Mouse (Mus musculus) hindbrain, embryonic 16.5 days (tissue): Measurements from ENCODE around the gene Apobec1. TPM values are rescaled to one million over a fixed set of nuclear protein-coding genes. Genes with fewer than 3 reads are reported as not detected.
A peak's percentile ranks its signal among the peaks of the same experiment; 100 is the strongest.
"Not testable (repeated sequence)": the region's sequence is repeated elsewhere in the genome, so short reads cannot be mapped to it uniquely, and the experiment has no call there.

Experiments
- ATAC-seq: fragments of 200-750 bp; cut with Nextera tagmentation; 2 replicates; pipeline ENCODE4 v1.8.0; 2017; ENCODE audit warnings: moderate TSS enrichment, moderate library complexity
- H3K27ac ChIP-seq: fragments of 300-500 bp; sonication (generic); 2 replicates; pipeline ENCODE4 v1.5.1; 2014; ENCODE audit warnings: low read depth, mild to moderate bottlenecking, control low read depth, low read length, moderate library complexity
- H3K27me3 ChIP-seq: fragments of 300-500 bp; sonication (generic); replicated peaks from 2 replicates; pipeline ENCODE4 v1.6.1; 2014; ENCODE audit warnings: low read length; ENCODE audit not compliant: control insufficient read depth, insufficient read depth
- H3K36me3 ChIP-seq: fragments of 300-500 bp; sonication (generic); 2 replicates; pipeline ENCODE4 v1.6.1; 2014; ENCODE audit warnings: mild to moderate bottlenecking, low read length, moderate library complexity, mixed read lengths; ENCODE audit not compliant: control insufficient read depth, insufficient read depth
- H3K4me1 ChIP-seq: fragments of 300-500 bp; sonication (generic); 2 replicates; pipeline ENCODE4 v1.6.1; 2014; ENCODE audit warnings: low read depth, low read length; ENCODE audit not compliant: control insufficient read depth, insufficient read depth
- H3K4me2 ChIP-seq: fragments of 300-500 bp; sonication (generic); 2 replicates; pipeline ENCODE4 v1.6.1; 2014; ENCODE audit warnings: mild to moderate bottlenecking, low read length, control low read depth, moderate library complexity
- H3K4me3 ChIP-seq: fragments of 300-500 bp; sonication (generic); 2 replicates; pipeline ENCODE4 v1.5.1; 2014; ENCODE audit warnings: mild to moderate bottlenecking, low read length, control low read depth, moderate library complexity
- H3K9ac ChIP-seq: fragments of 300-500 bp; sonication (generic); 2 replicates; pipeline ENCODE4 v1.6.1; 2014; ENCODE audit warnings: low read depth, mild to moderate bottlenecking, control low read depth, low read length, moderate library complexity
- H3K9me3 ChIP-seq: fragments of 300-500 bp; sonication (generic); 2 replicates; pipeline ENCODE4 v1.6.1; 2014; ENCODE audit warnings: mild to moderate bottlenecking, low read length, moderate library complexity; ENCODE audit not compliant: control insufficient read depth
- WGBS: fragments of 180-500 bp; shearing (Covaris S2); extraction: QIAGEN DNeasy Blood & Tissue Kit; methylation state at CpG from one replicate; pipeline ENCODE4 v1.1.7; 2014; 5-methylcytosine and 5-hydroxymethylcytosine counted together
- polyA plus RNA-seq: library from polyadenylated mRNA; unstranded; fragments of >200 nt; fragmentation: Nextera tagmentation; extraction: Ambion mirVana; gene quantifications from 2 replicates; pipeline ENCODE4 v1.2.1, GENCODE M21; 2015

Gene Apobec1
- 1.3 and 2.8 TPM in 2 replicates for polyA plus RNA-seq

DNA sequence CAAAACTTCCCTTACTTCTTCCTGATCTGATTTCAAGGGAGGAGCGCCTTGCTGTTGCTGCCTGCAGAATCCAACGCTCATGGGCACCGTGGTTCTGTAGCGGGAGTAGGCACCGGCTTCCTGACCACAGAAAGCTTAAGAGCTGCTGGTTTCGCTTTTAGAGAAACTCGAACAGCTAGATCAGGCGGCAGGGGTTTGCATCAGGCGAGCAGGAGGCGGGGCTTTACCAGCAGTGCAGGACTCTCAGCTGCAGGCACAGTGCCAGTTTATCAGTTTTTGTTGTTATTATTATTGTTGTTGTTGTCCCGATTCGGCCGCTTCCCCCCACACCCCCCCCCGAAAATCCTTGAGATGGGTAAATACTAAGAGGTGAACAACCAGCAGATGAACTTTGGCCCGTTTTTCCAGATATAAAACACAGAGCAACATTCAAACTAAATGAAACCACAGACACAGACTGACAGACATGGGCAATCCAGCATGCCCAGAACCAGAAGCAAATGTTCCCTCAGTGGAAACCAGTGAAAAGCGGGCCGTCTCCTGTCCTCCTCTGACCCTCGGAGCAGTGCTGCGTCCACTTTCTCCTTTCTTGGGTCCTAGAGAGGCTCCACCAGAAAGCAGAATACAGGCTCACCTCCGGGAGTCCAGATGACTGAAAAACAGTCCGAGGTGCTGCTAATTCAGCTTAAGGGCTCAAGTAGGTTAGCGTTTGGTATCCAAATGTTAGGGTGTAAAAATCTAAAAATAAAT, at the start of gene Apobec1:
Apobec1 (minus strand) TSS at position 203 of the 750 bp plus-strand sequence.
- ATAC-seq: peak; percentile 82
- Histone ChIP-seq H3K4me1 (peaks cover 5% of the 10 kb centered on the region), H3K27me3 (no peaks in the 10 kb centered on the region), H3K36me3 (no peaks in the 10 kb centered on the region), H3K9ac (peak within 1 kb of the TSS; percentile 56), H3K4me2 (peak within 1 kb of the TSS; percentile 71), H3K27ac (peak within 1 kb of the TSS; percentile 56; the same call in 1 of the 2 replicates), H3K4me3 (peak within 1 kb of the TSS; percentile 43), H3K9me3 (no peaks in the 10 kb centered on the region)
- WGBS: 7% methylated on average over 22 of the region's 22 CpGs

GRCm38 (mm10) chr6:122650398-122650980, 48.2 kb upstream of the Apobec1 start:
- Histone ChIP-seq H3K4me2 (no peak overlapping the region), H3K36me3 (no peaks in the 10 kb centered on the region), H3K4me3 (no peak overlapping the region), H3K9ac (no peak overlapping the region), H3K27ac (no peak overlapping the region), H3K9me3 (no peaks in the 10 kb centered on the region), H3K27me3 (no peaks in the 10 kb centered on the region), H3K4me1 (no peaks in the 10 kb centered on the region)
- ATAC-seq: no peak
- 76% methylated on average over 5 of the region's 5 CpGs for WGBS

GRCm38 (mm10) chr6:122649903-122650302, 47.7 kb upstream of the Apobec1 start:
- no peaks in the 10 kb centered on the region for H3K27me3 ChIP-seq

DNA sequence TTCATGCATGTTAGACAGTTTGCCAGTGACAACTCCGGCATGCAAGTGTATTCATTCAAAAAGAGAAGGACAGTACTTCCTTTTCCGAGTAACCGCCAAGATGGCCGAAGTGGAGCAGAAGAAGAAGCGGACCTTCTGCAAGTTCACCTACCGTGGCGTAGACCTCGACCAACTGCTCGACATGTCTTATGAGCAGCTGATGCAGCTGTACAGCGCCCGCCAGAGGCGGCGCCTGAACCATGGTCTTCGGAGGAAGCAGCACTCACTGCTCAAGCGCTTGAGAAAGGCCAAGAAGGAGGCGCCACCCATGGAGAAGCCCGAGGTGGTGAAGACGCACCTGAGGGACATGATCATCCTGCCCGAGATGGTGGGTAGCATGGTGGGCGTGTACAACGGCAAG, 42.0 kb upstream of the Apobec1 start:
- not testable (repeated sequence) for H3K9ac ChIP-seq, H3K4me3 ChIP-seq, H3K4me1 ChIP-seq, H3K36me3 ChIP-seq, H3K27me3 ChIP-seq, ATAC-seq, H3K27ac ChIP-seq, H3K9me3 ChIP-seq, H3K4me2 ChIP-seq
- 98% methylated on average over 18 of the region's 21 CpGs for whole genome bisulfite sequencing

More at GRCm38 (mm10) chr6:122649903-122650302, 47.7 kb upstream of the Apobec1 start:
- Histone ChIP-seq H3K4me1 (no peaks in the 10 kb centered on the region), H3K4me3 (no peak overlapping the region), H3K27ac (no peak overlapping the region), H3K9me3 (no peaks in the 10 kb centered on the region), H3K9ac (no peak overlapping the region), H3K36me3 (no peaks in the 10 kb centered on the region), H3K4me2 (no peak overlapping the region)
- no peak for ATAC-seq
- 83% methylated on average over 3 of the region's 3 CpGs for WGBS

DNA sequence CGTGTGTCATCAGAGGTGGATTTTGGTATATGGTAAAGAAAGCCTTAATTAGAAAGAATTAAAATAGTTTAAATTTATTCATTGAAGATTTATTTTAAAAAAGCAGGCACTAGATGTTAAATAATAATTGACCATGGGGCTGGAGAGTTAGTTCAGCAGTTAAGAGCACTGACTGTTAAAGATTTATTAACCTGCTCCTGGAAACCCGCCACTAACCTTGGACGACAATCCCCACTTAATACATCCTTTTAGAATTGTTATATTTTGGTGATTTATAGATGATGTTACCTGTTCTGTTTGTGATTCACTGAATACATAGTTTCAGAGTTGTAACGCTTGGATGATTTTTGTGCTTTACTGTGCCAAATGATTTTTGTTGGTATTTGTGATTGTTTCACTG, 35.3 kb upstream of the Apobec1 start:
- H3K4me3 ChIP-seq, H3K9ac ChIP-seq, H3K4me1 ChIP-seq, H3K36me3 ChIP-seq, H3K4me2 ChIP-seq, H3K9me3 ChIP-seq, H3K27me3 ChIP-seq, ATAC-seq, H3K27ac ChIP-seq: not testable (repeated sequence)
- WGBS: 91% methylated on average over 4 of the region's 4 CpGs

DNA sequence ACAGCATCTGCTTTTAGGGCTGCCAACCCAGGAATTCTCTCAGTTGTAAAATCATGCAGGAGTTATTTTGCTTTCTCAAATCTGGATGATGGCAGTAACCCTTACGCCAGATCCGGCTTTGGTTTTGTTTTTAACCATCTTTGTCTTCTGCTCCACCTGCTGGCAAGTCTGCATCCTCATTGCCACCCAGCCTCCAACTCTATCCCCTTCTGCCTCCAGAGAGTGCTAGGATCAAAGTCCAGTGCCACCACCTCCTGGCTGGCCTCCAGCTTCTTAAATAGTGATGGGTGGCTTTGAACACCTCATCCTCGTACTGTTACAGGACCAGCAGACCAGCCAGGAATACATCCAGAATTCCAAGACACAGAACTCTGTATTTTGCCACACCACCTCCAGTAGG, 34.4 kb upstream of the Apobec1 start:
- Histone ChIP-seq H3K36me3 (no peaks in the 10 kb centered on the region), H3K9me3 (no peaks in the 10 kb centered on the region), H3K27me3 (no peaks in the 10 kb centered on the region), H3K9ac (no peak overlapping the region), H3K4me1 (no peaks in the 10 kb centered on the region), H3K4me2 (no peak overlapping the region), H3K27ac (no peak overlapping the region), H3K4me3 (no peak overlapping the region)
- WGBS: 86% methylated on average over 3 of the region's 3 CpGs
- ATAC-seq: no peak

GRCm38 (mm10) chr6:122635315-122635714, 33.1 kb upstream of the Apobec1 start:
- no peaks in the 10 kb centered on the region for H3K36me3 ChIP-seq
- no peaks in the 10 kb centered on the region for H3K9me3 ChIP-seq

DNA sequence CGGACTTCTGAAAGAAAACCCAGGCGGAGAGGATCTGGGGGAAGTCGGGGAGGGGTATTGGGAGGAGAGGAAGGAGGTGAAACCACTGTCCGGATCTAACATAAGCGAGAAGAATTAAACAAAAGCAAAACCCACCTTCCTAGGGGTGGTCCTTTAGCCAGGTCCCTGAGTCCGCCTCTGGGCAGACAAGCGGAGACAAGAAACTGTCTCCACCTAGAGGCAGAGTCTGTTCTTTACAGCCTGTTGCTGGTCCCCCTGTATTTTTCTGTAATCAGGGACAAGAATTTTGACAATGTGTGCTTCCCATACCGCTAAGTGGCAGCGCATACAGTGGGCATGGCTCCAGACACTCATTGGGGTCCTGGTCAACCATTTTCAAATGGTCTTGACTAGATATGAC, 31.2 kb upstream of the Apobec1 start:
- Histone ChIP-seq H3K36me3 (no peaks in the 10 kb centered on the region), H3K27ac (no peak overlapping the region), H3K4me2 (no peak overlapping the region), H3K4me3 (no peak overlapping the region), H3K9ac (no peak overlapping the region), H3K4me1 (no peaks in the 10 kb centered on the region), H3K27me3 (no peaks in the 10 kb centered on the region), H3K9me3 (no peaks in the 10 kb centered on the region)
- 53% methylated on average over 9 of the region's 9 CpGs for WGBS
- no peak for ATAC-seq

More at GRCm38 (mm10) chr6:122635315-122635714, 33.1 kb upstream of the Apobec1 start:
- H3K27ac ChIP-seq: no peak overlapping the region
- H3K9ac ChIP-seq: no peak overlapping the region
- H3K27me3 ChIP-seq: no peaks in the 10 kb centered on the region
- no peak overlapping the region for H3K4me3 ChIP-seq
- no peaks in the 10 kb centered on the region for H3K4me1 ChIP-seq
- no peak for ATAC-seq
- no peak overlapping the region for H3K4me2 ChIP-seq
- 86% methylated on average over 7 of the region's 7 CpGs for WGBS

- Histone ChIP-seq H3K27me3 (no peaks in the 10 kb centered on the region), H3K4me3 (peak overlapping the region; percentile 15; the same call in 1 of the 2 replicates), H3K9me3 (no peaks in the 10 kb centered on the region), H3K36me3 (no peaks in the 10 kb centered on the region), H3K4me1 (no peaks in the 10 kb centered on the region), H3K27ac (no peak overlapping the region), H3K4me2 (peak overlapping the region; percentile 40), H3K9ac (no peak overlapping the region)
- no peak for ATAC-seq
- WGBS: 47% methylated on average over 20 of the region's 20 CpGs
These were observed 25.3 kb upstream of the Apobec1 start for GRCm38 (mm10) chr6:122627469-122628108.
